In the genomic region with DNA sequence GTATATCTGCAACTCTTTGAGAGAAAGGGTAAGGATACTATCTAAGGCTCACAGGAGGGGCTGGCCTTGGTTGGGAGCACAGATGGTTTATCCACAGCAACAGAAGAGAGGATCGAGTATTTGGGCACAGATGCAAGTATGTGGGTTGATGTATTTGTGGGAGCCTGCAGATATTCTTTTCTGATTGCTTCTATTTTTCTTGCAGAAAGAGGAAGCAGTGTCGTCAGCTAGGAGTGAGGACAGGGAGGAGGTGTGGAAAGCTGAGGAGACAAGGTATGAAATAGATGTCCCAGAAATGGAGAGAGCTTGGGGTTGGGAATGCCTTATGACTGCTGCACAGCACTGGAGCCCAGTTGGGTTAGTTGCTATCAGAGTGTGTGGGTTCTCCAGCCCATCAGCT, we compare ENCODE assay signal across 21 mouse cellular contexts.
DNase-seq lines count a peak whose midpoint lies in the region; ATAC-seq lines count a peak whose summit lies in the region.
"Had no signal": no experiment of that assay in that cellular context is flagged by ENCODE, and none has a peak within 500 bp of the region (broad histone marks: within the 10 kb centered on the region; RNA-seq: fewer than 3 reads in every experiment).

No protein-coding gene starts in this region.

- H3K36me3 ChIP-seq in hindbrain, embryonic 11.5 days (ENCODE audit: control insufficient read depth, insufficient read depth, low read length), result no peaks in the 10 kb centered on the region
- no peaks in the 10 kb centered on the region for H3K36me3 ChIP-seq in hindbrain, embryonic 16.5 days (ENCODE audit: control insufficient read depth, insufficient read depth, low read length)
- no peaks in the 10 kb centered on the region for H3K36me3 ChIP-seq in midbrain, embryonic 15.5 days (replicated peaks)
- H3K36me3 ChIP-seq: embryonic facial prominence, embryonic 15.5 days; forebrain, embryonic 10.5 days; hindbrain, embryonic 12.5 days; intestine, embryonic 15.5 days; kidney, embryonic 15.5 days; limb, embryonic 15.5 days had no signal

- 90% methylated on average over 2 of the region's 2 CpGs for WGBS in hindbrain, embryonic 11.5 days
- 66% methylated on average over 2 of the region's 2 CpGs for WGBS in hindbrain, embryonic 16.5 days
- 83% methylated on average over 2 of the region's 2 CpGs for WGBS in midbrain, embryonic 15.5 days

- no peak overlapping the region for H3K4me2 ChIP-seq in hindbrain, embryonic 11.5 days (replicated peaks; ENCODE audit: low read depth, low read length)
- no peak overlapping the region for H3K4me2 ChIP-seq in hindbrain, embryonic 16.5 days (ENCODE audit: low read length)
- H3K4me2 ChIP-seq in midbrain, embryonic 15.5 days, result no peak overlapping the region
- H3K4me2 ChIP-seq: embryonic facial prominence, embryonic 15.5 days; hindbrain, embryonic 12.5 days; intestine, embryonic 15.5 days; kidney, embryonic 15.5 days; limb, embryonic 15.5 days had no signal

- no peak overlapping the region for H3K27ac ChIP-seq in hindbrain, embryonic 11.5 days (ENCODE audit: low read depth, low read length)
- H3K27ac ChIP-seq in hindbrain, embryonic 16.5 days (ENCODE audit: low read depth, low read length), result no peak overlapping the region
- no peak overlapping the region for H3K27ac ChIP-seq in midbrain, embryonic 15.5 days
- H3K27ac ChIP-seq: embryonic facial prominence, embryonic 15.5 days; forebrain, embryonic 10.5 days; hindbrain, embryonic 12.5 days; intestine, embryonic 15.5 days; kidney, embryonic 15.5 days; limb, embryonic 15.5 days had no signal

- no peak for ATAC-seq in hindbrain, embryonic 11.5 days (ENCODE audit: low FRiP score)
- ATAC-seq in hindbrain, embryonic 16.5 days, result no peak
- ATAC-seq in midbrain, embryonic 15.5 days (replicated peaks), result no peak
- ATAC-seq: intestine, embryonic 15.5 days; liver, postnatal 0 days had no signal

- no peaks in the 10 kb centered on the region for H3K27me3 ChIP-seq in hindbrain, embryonic 11.5 days (ENCODE audit: control insufficient read depth, insufficient read depth, low read length)
- no peaks in the 10 kb centered on the region for H3K27me3 ChIP-seq in hindbrain, embryonic 16.5 days (replicated peaks; ENCODE audit: control insufficient read depth, insufficient read depth, low read length)
- H3K27me3 ChIP-seq in midbrain, embryonic 15.5 days (replicated peaks), result no peaks in the 10 kb centered on the region
- H3K27me3 ChIP-seq: embryonic facial prominence, embryonic 15.5 days; hindbrain, embryonic 12.5 days; intestine, embryonic 15.5 days; kidney, embryonic 15.5 days; limb, embryonic 15.5 days; megakaryocyte, embryonic 14.5 days had no signal

- H3K4me3 ChIP-seq in hindbrain, embryonic 11.5 days (ENCODE audit: low read depth, low read length), result no peak overlapping the region
- no peak overlapping the region for H3K4me3 ChIP-seq in hindbrain, embryonic 16.5 days (ENCODE audit: low read length)
- H3K4me3 ChIP-seq in midbrain, embryonic 15.5 days, result no peak overlapping the region
- H3K4me3 ChIP-seq: embryonic facial prominence, embryonic 15.5 days; forebrain, embryonic 10.5 days; hindbrain, embryonic 12.5 days; intestine, embryonic 15.5 days; kidney, embryonic 15.5 days; limb, embryonic 15.5 days; megakaryocyte, embryonic 14.5 days had no signal

- no peaks in the 10 kb centered on the region for H3K4me1 ChIP-seq in hindbrain, embryonic 11.5 days (replicated peaks; ENCODE audit: control insufficient read depth, insufficient read depth, low read length)
- H3K4me1 ChIP-seq in hindbrain, embryonic 16.5 days (ENCODE audit: control insufficient read depth, insufficient read depth, low read depth, low read length), result no peaks in the 10 kb centered on the region
- H3K4me1 ChIP-seq in midbrain, embryonic 15.5 days, result no peaks in the 10 kb centered on the region
- H3K4me1 ChIP-seq: embryonic facial prominence, embryonic 15.5 days; forebrain, embryonic 10.5 days; hindbrain, embryonic 12.5 days; intestine, embryonic 15.5 days; kidney, embryonic 15.5 days; limb, embryonic 15.5 days had no signal

- no peaks in the 10 kb centered on the region for H3K9me3 ChIP-seq in hindbrain, embryonic 11.5 days (ENCODE audit: control insufficient read depth, low read length)
- H3K9me3 ChIP-seq in hindbrain, embryonic 16.5 days (ENCODE audit: control insufficient read depth, low read length), result no peaks in the 10 kb centered on the region
- no peaks in the 10 kb centered on the region for H3K9me3 ChIP-seq in midbrain, embryonic 15.5 days
- H3K9me3 ChIP-seq: embryonic facial prominence, embryonic 15.5 days; forebrain, embryonic 10.5 days; hindbrain, embryonic 12.5 days; intestine, embryonic 15.5 days; kidney, embryonic 15.5 days; limb, embryonic 15.5 days had no signal

- DNase-seq in cerebellum, adult 9-11 months, result peak; percentile 47
- no peak for DNase-seq in cerebellum, adult 8-10 months
- DNase-seq in brain, adult 2 months (ENCODE audit: low read depth, low spot score), result peak; percentile 93
- DNase-seq in layer of hippocampus, adult 9-11 months, result peak; percentile 83
- peak; percentile 69 to 76 for DNase-seq in right cerebral cortex, adult 2 months (ENCODE audit: low spot score in 2 of 2)
- no peak for DNase-seq in hindbrain, embryonic 11.5 days (ENCODE audit: low spot score)
- DNase-seq: adrenal gland, adult 8-10 months; cerebellum, adult 11-12 months; embryo, embryonic 11 days; liver, postnatal 0 days; lung, postnatal 14 days; thymus, adult 18-20 months had no signal

- no peak overlapping the region for H3K9ac ChIP-seq in hindbrain, embryonic 11.5 days (ENCODE audit: low read depth, low read length)
- H3K9ac ChIP-seq in hindbrain, embryonic 16.5 days (ENCODE audit: low read depth, low read length), result no peak overlapping the region
- H3K9ac ChIP-seq in midbrain, embryonic 15.5 days, result no peak overlapping the region
- H3K9ac ChIP-seq: embryonic facial prominence, embryonic 15.5 days; hindbrain, embryonic 12.5 days; intestine, embryonic 15.5 days; kidney, embryonic 15.5 days; limb, embryonic 15.5 days; liver, postnatal 0 days had no signal

Comparison
In these comparisons a context has a peak if more than half of its experiments do, and no peak if none do; other contexts are left out.
1. DNase-seq: peak in cerebellum, adult 9-11 months (single experiment), brain, adult 2 months (single experiment), layer of hippocampus, adult 9-11 months (single experiment) and right cerebral cortex, adult 2 months (2 of 2); none in cerebellum, adult 8-10 months (single experiment) and hindbrain, embryonic 11.5 days (single experiment).